Mouse (Mus musculus) hematopoietic stem cell, adult 5-6 weeks (primary cell): Measurements from ENCODE around the gene Ubc. TPM values are rescaled to one million over a fixed set of nuclear protein-coding genes. Genes with fewer than 3 reads are reported as not detected.
"Not testable (repeated sequence)": the region's sequence is repeated elsewhere in the genome, so short reads cannot be mapped to it uniquely, and the experiment has no call there.

Experiments used
- ATAC-seq, 2 experiments: fragments of 125-278 bp in 1 of 2; replicated peaks in 1 of 2; 2 replicates each; pipeline ENCODE4 v1.8.0; 2016 to 2017; ENCODE audit warnings: inconsistent platforms in 2 of 2, mild to moderate bottlenecking in 2 of 2, moderate number of reproducible peaks in 2 of 2, low read depth in 1 of 2, moderate TSS enrichment in 1 of 2; ENCODE audit not compliant: low FRiP score in 2 of 2, poor library complexity in 2 of 2, severe bottlenecking in 2 of 2, insufficient read depth in 1 of 2, low TSS enrichment in 1 of 2
- total RNA-seq: library from RNA; stranded (forward); fragments of 172-1452, 232-1000 nt; gene quantifications from 2 replicates; pipeline ENCODE4 v1.2.3, GENCODE M21; 2017

The Ubc gene
- total RNA-seq, 1 experiment from 2014 or later: 339 TPM

DNA sequence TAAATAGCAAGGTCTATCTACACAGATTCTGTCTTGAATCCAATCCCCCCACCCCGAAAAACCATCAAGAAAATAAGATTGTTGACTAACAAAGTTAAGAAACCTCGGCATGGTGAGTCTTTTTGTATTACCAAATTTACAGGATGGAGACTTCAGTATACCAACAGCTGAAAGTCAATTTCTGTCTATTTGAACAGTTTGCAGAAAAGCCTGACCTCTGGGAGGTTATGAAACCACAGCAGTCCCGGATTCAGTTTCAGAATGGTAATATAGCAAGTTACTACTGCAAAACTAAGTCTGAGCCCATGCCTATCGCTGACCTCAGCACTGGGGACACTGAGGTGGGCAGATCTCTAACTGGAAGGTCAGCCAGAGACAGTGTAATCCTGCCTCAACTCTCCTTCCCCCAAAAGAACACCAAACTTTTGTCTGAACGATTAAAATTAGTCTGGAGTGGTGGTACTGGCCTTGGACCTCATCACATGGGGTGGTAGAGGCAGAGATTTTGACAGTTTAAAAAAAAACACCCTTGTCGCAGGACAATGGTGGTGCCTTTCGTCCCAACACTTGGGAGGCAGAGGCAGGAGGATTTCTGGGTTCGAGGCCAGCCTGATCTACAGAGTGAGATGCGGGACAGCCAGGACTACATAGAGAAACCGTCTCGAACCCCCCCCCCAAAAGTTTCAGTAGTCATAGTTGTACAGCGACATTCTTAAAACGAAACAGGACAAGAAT lies 1.5 kb downstream of the Ubc start:
- ATAC-seq: no peak

DNA sequence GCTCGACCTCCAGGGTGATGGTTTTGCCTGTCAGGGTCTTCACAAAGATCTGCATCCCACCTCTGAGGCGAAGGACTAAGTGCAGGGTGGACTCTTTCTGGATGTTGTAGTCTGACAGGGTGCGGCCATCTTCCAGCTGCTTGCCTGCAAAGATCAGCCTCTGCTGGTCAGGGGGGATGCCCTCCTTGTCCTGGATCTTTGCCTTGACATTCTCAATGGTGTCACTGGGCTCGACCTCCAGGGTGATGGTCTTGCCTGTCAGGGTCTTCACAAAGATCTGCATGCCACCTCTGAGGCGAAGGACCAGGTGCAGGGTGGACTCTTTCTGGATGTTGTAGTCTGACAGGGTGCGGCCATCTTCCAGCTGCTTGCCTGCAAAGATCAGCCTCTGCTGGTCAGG lies 2.7 kb downstream of the Ubc start:
- ATAC-seq: not testable (repeated sequence)

DNA sequence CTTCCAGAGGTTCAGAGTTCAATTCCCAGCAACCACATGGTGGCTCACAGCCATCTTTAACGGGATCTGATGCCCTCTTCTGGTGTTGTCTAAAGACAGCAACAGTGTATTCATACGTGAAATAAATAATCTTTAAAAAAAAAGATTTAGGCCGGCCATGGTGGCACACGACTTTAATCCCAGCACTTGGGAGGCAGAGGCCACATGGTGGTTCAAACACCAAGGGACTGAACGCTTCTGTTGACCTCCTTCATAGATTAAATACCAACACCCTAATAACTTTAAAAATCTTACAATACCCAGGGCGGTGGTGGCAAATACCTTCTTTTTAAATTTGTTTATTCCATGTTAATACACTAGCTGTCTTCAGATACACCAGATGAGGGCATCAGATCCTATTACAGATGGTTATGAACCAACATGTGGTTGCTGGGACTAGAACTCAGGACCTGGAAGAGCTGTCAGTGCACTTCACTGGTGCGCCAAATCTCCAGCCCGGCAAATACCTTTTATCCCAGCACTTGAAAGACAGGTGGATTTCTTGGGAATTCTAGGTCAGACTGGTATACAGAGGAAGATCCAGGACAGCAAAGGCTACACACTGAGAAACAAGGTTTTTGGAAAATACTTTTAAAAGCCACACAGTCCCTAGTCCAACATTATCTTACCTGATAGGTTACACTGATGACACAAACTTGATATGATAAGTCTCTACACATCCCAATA lies 4.6 kb downstream of the Ubc start:
- no peak for ATAC-seq

DNA sequence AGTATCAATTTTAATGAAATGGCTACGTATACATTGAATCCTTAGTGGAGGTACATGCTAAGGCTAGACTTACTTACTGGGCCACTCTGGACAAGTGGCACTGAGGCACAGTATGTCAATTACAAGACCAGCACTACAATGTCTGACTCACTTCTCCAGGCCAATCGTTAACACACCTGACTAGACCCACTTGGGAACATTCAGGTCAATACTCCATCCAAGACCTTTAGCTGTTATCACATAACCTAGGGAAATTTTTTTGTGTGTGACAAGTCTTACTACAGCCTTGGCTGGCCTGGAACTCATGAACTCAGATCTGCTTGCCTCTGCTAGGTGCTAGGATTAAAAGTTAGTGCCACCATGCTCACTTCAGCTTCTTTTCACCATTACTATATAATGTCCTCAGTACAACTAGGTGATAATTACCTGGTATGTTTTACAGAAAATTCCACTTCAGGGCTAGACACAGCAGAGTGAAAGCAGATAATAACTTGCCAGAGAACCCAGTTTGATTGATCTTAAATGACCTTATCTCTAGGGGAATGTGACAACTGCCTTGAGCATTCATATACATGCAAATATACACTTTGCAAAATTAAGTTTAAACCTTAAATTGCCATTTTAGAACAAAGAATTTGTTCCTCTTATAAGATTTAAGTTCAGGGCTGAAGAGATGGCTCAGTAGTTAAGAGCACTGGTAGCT lies 5.3 kb downstream of the Ubc start:
- peak in 1 of 2 experiments; percentile 0; a peak in 1 of 4 replicates for ATAC-seq

DNA sequence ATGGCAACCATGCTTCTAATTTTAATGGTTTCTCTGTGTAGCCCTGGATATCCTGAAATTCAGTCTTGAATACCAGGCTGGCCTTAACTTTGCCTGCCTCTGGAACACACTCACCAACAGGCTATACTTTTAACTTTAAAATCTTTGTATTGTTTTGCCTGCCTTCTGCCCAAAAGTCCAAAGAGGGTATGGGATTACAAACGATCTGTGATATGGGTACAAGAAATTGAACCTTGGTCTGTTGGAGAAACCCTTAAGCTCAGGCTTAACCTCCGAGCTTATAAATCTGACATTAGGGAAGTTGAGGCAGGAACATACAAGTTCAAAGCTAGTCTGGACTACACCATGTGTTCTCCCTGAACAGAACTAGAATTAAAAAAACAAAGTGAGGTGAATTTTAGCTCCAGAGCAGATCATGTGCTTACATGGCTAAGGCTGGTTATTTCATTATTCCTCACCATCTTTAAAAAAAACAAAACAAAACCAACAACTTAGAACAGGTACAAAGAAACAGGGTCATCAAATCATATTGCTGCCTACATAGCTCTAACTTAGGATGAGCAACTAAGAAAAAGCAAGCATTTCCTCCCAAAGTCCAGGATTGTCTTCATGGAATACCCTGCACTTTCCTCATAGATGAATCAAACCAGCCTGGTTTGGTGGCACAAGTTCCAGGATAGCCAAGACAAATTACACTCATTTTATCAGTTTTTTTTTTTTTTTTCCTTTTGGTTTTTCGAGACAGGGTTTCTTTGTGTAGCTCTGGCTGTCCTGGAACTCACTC lies 6.2 kb downstream of the Ubc start:
- ATAC-seq: no peak

DNA sequence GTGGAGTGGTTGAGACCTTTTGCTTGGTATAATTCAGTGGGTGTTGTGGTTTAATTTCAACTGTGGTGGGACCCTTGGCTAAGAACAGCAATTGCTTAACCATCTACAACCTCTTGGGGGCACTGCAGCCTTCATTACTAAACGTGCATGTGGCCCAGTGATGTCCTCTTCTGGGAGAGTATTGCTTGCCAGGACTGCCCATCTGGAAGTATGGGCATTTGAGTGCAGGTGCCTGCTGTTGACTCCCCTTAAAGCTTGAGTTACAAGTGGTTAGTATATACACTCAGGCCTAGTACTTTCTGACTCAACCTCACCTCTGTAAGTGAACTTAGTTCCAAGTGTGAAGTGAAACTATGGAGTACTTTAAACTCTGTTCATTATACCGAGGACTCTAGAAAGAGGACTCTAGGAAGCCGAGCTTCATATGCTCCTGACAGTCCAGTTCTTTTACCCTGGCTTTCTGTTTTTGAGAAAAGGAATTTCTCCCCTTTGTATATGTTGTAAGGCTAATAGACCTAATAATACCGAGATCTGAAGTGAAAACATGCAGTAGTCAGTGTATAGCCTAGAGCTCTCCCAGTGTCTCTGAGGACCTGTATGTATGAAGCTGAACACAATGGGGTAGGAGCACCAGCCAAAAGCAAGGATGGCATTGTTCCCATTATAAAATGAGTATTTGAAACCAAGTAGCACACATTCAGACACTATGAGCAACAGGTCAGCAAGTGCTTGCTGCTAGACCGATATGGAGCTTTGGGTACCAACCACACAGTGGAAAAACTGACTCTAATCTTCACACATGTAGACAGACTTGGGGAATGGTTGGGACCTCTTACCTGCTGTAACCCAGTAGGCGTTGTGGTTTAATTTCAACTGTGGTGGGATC lies 7.1 kb downstream of the Ubc start:
- peak; percentile 51 to 74 for ATAC-seq

DNA sequence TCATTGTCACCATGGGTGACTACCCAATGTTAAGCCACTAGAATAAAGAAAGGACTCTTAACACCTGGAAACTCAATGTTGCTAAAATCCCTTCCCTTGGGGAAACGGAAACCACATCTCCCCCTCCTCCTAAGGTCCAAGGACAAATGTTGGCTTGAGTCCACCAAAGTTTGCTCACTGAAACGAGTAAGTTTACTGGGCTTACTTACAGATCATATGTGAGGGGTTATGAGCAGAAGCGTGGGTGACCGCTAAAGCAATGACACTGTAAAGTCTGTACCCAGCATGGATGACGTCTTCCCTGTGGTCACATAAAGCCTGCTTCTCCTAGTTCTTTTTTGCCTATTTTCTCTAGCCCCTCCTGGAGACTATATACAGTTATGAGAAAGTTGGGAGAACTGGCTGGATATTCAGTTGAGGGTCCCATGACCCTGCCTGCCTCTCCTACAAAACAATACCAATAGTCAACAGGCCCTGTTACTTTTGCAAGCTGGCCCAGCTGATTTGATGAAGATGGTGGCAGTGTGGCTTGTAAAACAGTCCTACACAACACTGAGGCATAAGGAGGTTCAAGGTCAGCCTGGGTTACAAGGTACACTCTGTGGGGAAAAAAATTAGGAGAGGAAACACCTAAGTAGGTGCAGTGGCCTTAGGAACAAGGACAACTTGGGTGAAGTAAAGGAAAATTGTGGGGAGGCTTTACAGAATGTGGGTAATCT lies 7.9 kb downstream of the Ubc start:
- no peak for ATAC-seq

DNA sequence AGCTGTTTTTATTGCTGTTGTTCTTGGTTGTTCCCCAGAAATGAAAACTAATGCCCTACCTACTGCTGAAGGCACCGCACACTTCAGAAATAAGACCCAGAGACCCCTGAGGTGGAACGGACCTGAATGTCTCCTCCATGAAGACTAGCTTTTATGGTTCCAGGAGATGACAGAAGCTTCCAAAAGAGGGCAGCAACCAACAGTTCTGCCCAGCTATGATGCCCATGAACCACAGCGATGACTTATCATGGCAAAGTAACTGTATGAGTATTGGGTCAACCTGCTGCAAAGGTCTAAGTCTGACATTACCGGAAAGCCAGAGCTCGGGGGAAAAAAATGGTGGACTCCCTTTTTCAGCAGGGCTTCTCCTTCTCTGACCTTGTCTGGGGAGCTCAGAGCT lies 11.1 kb downstream of the Ubc start:
- ATAC-seq: no peak

DNA sequence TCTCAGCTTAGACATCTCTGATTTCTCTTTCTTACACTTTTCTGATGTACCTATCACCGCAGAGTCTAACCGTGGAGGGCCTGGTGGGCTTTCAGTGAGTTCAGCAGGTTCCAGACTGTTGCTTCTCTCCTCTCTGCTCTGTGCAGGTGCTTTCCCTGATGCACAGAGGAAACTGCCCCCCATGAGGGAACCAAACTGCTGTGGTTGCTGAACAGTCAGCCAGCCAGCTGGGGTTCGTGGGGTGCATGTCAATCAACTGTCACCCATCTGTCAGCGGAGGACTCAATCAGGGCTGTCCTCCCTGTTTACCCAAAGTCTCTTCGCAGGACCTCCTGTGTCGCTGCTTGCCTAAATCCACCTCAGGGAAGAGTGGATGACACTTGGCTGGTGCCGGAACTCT lies 12.8 kb downstream of the Ubc start:
- no peak for ATAC-seq

DNA sequence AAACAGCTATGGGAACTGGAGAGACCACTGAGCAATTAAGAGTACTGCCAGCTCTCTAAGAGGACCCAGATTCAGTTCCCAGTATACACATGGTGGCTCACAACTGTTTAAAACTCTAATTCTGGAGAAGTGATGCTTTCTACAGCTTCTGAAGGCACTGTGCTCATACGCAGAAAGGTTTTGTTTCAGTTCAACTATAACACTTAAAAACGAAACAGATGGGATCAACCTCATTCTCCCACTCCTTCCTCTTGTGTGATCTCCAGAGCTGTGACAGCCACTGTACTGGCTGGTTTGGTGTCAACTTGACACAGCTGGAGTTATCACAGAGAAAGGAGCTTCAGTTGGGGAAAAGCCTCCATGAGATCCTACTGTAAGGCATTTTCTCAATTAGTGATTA lies 14.1 kb downstream of the Ubc start:
- no peak for ATAC-seq

DNA sequence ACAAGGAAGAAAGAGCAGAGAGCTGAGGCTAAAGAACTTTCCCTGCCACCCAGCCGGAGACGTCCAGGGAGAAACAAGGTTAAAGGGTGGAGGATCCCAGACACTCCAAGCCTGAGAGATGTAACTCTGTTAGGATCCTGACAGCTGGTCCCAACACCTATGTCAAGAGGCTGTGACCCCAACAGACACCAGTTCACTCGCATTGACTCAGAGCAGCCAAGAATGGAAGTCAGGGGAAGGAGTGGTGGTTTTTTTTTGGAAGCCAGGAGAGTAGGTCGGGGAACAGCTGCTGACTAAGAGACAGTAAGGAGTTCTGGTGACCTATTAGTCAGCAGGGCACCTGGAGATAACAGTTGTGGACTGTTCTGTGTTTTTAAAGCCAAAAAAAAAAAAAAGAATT lies 18.0 kb downstream of the Ubc start:
- no peak for ATAC-seq

DNA sequence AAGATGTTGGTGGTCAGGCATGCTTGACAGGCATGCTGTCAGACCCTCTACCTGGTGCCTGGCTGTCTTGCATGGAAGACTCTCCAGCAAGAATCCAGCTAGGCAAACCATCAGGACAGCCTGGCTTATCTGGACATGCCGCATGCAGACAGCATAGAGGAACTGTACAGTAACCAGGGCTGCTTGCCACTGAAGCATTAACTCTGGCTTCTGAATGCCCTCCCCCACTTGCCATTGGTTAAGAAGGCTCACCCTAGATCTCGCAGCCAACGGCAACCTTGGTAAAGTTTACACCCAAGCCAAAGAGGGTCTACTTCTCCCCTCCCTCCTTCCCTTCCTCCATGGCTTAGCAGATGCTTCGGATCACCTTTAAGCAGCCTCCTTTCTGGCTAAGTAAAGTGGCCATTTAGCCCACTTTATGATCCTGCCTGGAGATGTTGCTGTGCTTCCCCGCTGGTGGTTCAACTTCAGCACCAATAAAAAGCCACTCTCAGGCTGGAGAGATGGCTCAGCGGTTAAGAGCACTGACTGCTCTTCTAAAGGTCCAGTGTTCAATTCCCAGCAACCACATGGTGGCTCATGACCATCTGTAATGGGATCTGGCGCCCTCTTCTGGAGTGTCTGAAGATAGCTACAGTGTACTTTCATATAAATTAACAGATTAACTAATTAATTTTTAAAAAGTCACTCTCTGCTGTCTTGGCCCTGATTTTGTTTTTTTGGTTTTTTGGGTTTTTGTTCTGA lies 18.9 kb downstream of the Ubc start:
- no peak for ATAC-seq

DNA sequence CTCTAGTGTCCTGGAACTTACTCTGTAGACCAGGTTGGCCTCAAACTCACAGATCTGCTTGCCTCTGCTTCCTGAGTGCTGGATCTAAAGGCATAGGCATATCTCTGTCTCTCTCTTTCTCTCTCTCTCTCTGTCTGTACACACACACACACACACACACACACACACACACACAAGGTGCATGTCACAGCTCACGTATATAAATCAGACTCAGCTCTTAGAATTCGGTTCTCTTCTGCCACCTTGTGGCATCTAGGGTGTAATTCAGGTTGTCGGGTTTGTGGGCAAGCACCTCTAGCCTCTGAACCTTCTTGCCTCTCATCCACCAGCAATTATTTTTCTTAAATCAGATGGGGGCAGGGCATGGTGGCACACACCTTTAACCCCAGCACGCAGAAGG lies 21.4 kb downstream of the Ubc start:
- peak; percentile 76 to 86; a peak in 3 of 4 replicates for ATAC-seq

DNA sequence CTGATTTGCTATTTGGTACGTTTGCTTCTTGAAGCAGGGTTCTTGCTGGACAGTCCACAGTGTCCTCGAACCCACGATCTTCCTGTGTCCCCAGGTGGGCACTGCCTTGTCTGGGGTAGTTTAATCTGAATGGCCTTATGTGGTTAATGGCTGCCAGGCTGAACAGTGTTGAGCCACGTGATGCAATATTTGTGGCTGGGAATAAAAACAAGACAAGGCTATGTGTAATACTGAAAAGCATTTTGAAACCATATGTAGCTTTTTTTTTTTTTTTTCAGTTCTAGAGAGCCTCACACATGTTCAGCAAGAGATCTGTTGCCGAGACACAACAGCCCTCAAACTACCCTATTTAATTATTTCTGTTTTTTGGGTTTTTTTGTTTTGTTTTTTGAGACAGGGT lies 21.8 kb downstream of the Ubc start:
- ATAC-seq: peak in 1 of 2 experiments; percentile 59; a peak in 2 of 4 replicates

DNA sequence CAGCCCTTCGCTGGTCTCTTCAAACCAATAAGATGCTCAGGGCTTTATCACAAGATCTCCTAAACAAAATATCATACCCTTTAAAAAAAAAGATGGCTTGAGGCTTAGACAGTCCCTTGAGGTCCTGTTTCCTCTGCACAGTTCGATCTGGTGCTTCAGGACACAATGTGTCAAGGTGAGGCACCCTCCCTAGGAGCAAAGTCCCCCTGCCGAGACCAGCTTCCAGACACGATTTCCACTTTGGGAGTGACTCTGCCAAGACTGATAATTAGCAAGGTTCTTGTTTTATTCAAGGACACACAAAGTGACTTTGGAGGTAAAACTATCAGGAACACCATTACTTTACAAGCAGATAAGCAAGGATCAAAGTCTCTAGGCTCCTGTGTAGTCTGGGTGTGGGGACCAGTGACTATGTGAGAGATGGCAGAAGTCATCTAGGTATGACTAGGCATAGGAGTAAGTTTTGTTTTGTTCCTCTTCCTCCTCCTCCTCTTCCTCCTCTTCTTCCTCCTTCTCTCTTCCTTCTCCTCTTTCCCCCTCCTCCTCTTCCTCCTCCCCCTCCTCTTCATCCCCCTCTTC lies 25.1 kb downstream of the Ubc start:
- no peak for ATAC-seq
